Mouse (Mus musculus): ENCODE measurements around the gene Ell.
"Not testable (repeated sequence)": the region's sequence is repeated elsewhere in the genome, so short reads cannot be mapped to it uniquely, and the experiment has no call there.

Ell gene

GRCm38 (mm10) chr8:70570360-70570759, 31.1 kb downstream of the Ell start:
- DNase-seq = no peak

- no peak for DNase-seq
Observed at GRCm38 (mm10) chr8:70570990-70571389, 31.7 kb downstream of the Ell start.

GRCm38 (mm10) chr8:70574302-70574701, 35.0 kb downstream of the Ell start:
- no peak for DNase-seq

- peak; percentile 73 to 77 for DNase-seq
Observed at GRCm38 (mm10) chr8:70574915-70575314, 35.7 kb downstream of the Ell start.

- no peak for DNase-seq
Observed at GRCm38 (mm10) chr8:70577207-70577606, 38.0 kb downstream of the Ell start.

- no peak for DNase-seq
Observed at GRCm38 (mm10) chr8:70583476-70584387, 44.5 kb downstream of the Ell start.

- no peak for DNase-seq
Observed at GRCm38 (mm10) chr8:70584606-70585257, 45.5 kb downstream of the Ell start.

GRCm38 (mm10) chr8:70585258-70585652, 46.0 kb downstream of the Ell start:
- DNase-seq = peak in 1 of 2 experiments; percentile 69

- not testable (repeated sequence) for DNase-seq
Observed at GRCm38 (mm10) chr8:70587955-70588354, 48.7 kb downstream of the Ell start.

GRCm38 (mm10) chr8:70591569-70591968, 52.3 kb downstream of the Ell start:
- DNase-seq = no peak

GRCm38 (mm10) chr8:70593173-70593572, 53.9 kb downstream of the Ell start:
- no peak for DNase-seq

GRCm38 (mm10) chr8:70593961-70594609, 54.8 kb downstream of the Ell start, which contains the start of gene Isyna1:
Gene Isyna1 (plus strand): TSS chr8:70594373.
- peak; percentile 87 to 89 for DNase-seq

GRCm38 (mm10) chr8:70594621-70595564, 55.6 kb downstream of the Ell start:
- peak in 1 of 2 experiments; percentile 44 for DNase-seq

GRCm38 (mm10) chr8:70595811-70596210, 56.6 kb downstream of the Ell start:
- DNase-seq = no peak

- DNase-seq = no peak
Observed at GRCm38 (mm10) chr8:70596216-70596615, 57.0 kb downstream of the Ell start.

GRCm38 (mm10) chr8:70596775-70597416, 57.6 kb downstream of the Ell start:
- no peak for DNase-seq

GRCm38 (mm10) chr8:70597417-70598272, 58.4 kb downstream of the Ell start:
- DNase-seq = no peak

- peak; percentile 81 to 89 for DNase-seq
Observed at GRCm38 (mm10) chr8:70598283-70598682, 59.0 kb downstream of the Ell start.

- no peak for DNase-seq
Observed at GRCm38 (mm10) chr8:70598722-70599121, 59.5 kb downstream of the Ell start.

GRCm38 (mm10) chr8:70599507-70600290, 60.4 kb downstream of the Ell start:
- DNase-seq = no peak

Measured in kidney, adult 8-10 months (tissue).